Mouse (Mus musculus) G1E (cell line): ENCODE measurements around the gene Coil. TPM values are rescaled to one million over a fixed set of nuclear protein-coding genes. Genes with fewer than 3 reads are reported as not detected.

Experiments used
- ATAC-seq: 2 replicates; pipeline ENCODE4 v1.8.0; 2016; ENCODE audit warnings: mild to moderate bottlenecking; ENCODE audit not compliant: insufficient number of reproducible peaks, poor library complexity, low FRiP score, severe bottlenecking; ENCODE audit errors: extremely low read depth
- DNase-seq: peaks from one replicate; pipeline ENCODE4 v3.0.0; 2012; ENCODE audit warnings: low spot score
- H3K27me3 ChIP-seq: 2 replicates; pipeline ENCODE4 v1.6.1; 2012; ENCODE audit warnings: mild to moderate bottlenecking, low read length, inconsistent platforms; ENCODE audit not compliant: insufficient read depth
- H3K36me3 ChIP-seq: replicated peaks from 2 replicates; pipeline ENCODE3; 2012; ENCODE audit warnings: mild to moderate bottlenecking, inconsistent platforms
- H3K4me1 ChIP-seq: 2 replicates; pipeline ENCODE4 v1.6.1; 2012; ENCODE audit warnings: low read depth, low read length, inconsistent platforms, mixed read lengths; ENCODE audit not compliant: insufficient read depth
- H3K4me3 ChIP-seq: 2 replicates; pipeline ENCODE4 v1.5.1; 2012; ENCODE audit warnings: low read depth, mild to moderate bottlenecking, inconsistent platforms, low read length, moderate library complexity, mixed read lengths
- H3K9me3 ChIP-seq: replicated peaks from 2 replicates; pipeline ENCODE4 v1.6.1; 2012; ENCODE audit warnings: inconsistent platforms
- CTCF ChIP-seq: IDR thresholded peaks from 2 replicates; pipeline ENCODE4 v1.5.1; 2012; ENCODE audit warnings: low read depth, low read length, inconsistent platforms, mixed read lengths
- GATA1 ChIP-seq: IDR thresholded peaks from 2 replicates; pipeline ENCODE4 v1.6.1; 2012; ENCODE audit warnings: borderline replicate concordance, low read length, inconsistent platforms, mixed read lengths
- GATA2 ChIP-seq: IDR thresholded peaks from 2 replicates; pipeline ENCODE4 v1.6.1; 2012; ENCODE audit warnings: low read depth, low read length, inconsistent platforms, borderline replicate concordance
- POLR2AphosphoS5 ChIP-seq: IDR thresholded peaks from 2 replicates; pipeline ENCODE4 v1.6.1; 2012; ENCODE audit warnings: low read depth, low read length, inconsistent platforms; ENCODE audit not compliant: insufficient replicate concordance
- TAL1 ChIP-seq: conservative IDR thresholded peaks from 2 replicates; pipeline ENCODE4 v1.6.1; 2012; ENCODE audit warnings: low read depth, low read length, inconsistent platforms, mixed read lengths
- polyA plus RNA-seq: library from polyadenylated mRNA; stranded (reverse); fragments of >175 nt; gene quantifications from 2 replicates; pipeline ENCODE4 v1.2.3, GENCODE M21; 2012
- total RNA-seq, 2 experiments: library from RNA; stranded (forward) in 1 of 2; stranded (reverse) in 1 of 2; fragments of 200-1000 nt in 1 of 2; fragments of >200 nt in 1 of 2; fragmentation: Nextera tagmentation in 1 of 2; gene quantifications; 2 replicates each; pipeline ENCODE4 v1.2.3; 2014 to 2017

Coil gene
- total RNA-seq (2014; fragmentation: Nextera tagmentation) (6.3 and 6.7 TPM in 2 replicates), total RNA-seq (2017) (13.5 and 14.1 TPM in 2 replicates), polyA plus RNA-seq (12.7 and 13.3 TPM in 2 replicates)

- Histone ChIP-seq H3K4me1 (peaks cover 13% of the 10 kb centered on the region), H3K9me3 (no peaks in the 10 kb centered on the region), H3K4me3 (no peak within 1 kb of the TSS), H3K27me3 (peaks cover 2% of the 10 kb centered on the region), H3K36me3 (peaks cover 3% of the 10 kb centered on the region)
- no peak for DNase-seq
- no peak for TF ChIP-seq GATA2
- TF ChIP-seq TAL1 = no peak
- no peak for TF ChIP-seq GATA1
- no peak for TF ChIP-seq CTCF
- TF ChIP-seq POLR2AphosphoS5 = no peak
- no peak for ATAC-seq
Measured at GRCm38 (mm10) chr11:88970202-88970732, at the start of gene Coil. Coil (plus strand) TSS chr11:88970252.

- ATAC-seq (no peak), DNase-seq (no peak)
- Histone ChIP-seq H3K4me1 (no peaks in the 10 kb centered on the region), H3K4me3 (no peak overlapping the region), H3K9me3 (no peaks in the 10 kb centered on the region), H3K36me3 (peaks cover 2% of the 10 kb centered on the region), H3K27me3 (no peaks in the 10 kb centered on the region)
- no peak for TF ChIP-seq CTCF
- TF ChIP-seq POLR2AphosphoS5 = no peak
- no peak for TF ChIP-seq TAL1
- TF ChIP-seq GATA2 = no peak
- no peak for TF ChIP-seq GATA1
Measured at GRCm38 (mm10) chr11:88926566-88926965, 43.5 kb upstream of the Coil start.

GRCm38 (mm10) chr11:88931692-88932530 lies 38.1 kb upstream of the Coil start:
- no peaks in the 10 kb centered on the region for H3K9me3 ChIP-seq
- no peak overlapping the region for H3K4me3 ChIP-seq
- TF ChIP-seq POLR2AphosphoS5 (no peak), GATA1 (no peak), GATA2 (no peak), CTCF (no peak), TAL1 (no peak)
- ATAC-seq (no peak), DNase-seq (no peak)
- peaks cover 2% of the 10 kb centered on the region for H3K36me3 ChIP-seq
- H3K27me3 ChIP-seq = no peaks in the 10 kb centered on the region
- no peaks in the 10 kb centered on the region for H3K4me1 ChIP-seq

- no peaks in the 10 kb centered on the region for H3K4me1 ChIP-seq
- H3K36me3 ChIP-seq = peaks cover 2% of the 10 kb centered on the region
- TF ChIP-seq POLR2AphosphoS5 = no peak
- no peak for TF ChIP-seq GATA2
- TF ChIP-seq CTCF = no peak
- no peak for TF ChIP-seq GATA1
- no peak for TF ChIP-seq TAL1
- ATAC-seq (no peak), DNase-seq (no peak)
- no peaks in the 10 kb centered on the region for H3K9me3 ChIP-seq
- no peak overlapping the region for H3K4me3 ChIP-seq
- no peaks in the 10 kb centered on the region for H3K27me3 ChIP-seq
Measured at GRCm38 (mm10) chr11:88933030-88933429, 37.0 kb upstream of the Coil start.

GRCm38 (mm10) chr11:88934089-88935000 lies 35.7 kb upstream of the Coil start:
- no peak overlapping the region for H3K4me3 ChIP-seq
- no peaks in the 10 kb centered on the region for H3K4me1 ChIP-seq
- peaks cover 2% of the 10 kb centered on the region for H3K36me3 ChIP-seq
- no peak for ATAC-seq
- no peaks in the 10 kb centered on the region for H3K27me3 ChIP-seq
- no peaks in the 10 kb centered on the region for H3K9me3 ChIP-seq
- no peak for DNase-seq
- TF ChIP-seq GATA2 = no peak
- TF ChIP-seq POLR2AphosphoS5 = no peak
- TF ChIP-seq TAL1 = no peak
- TF ChIP-seq GATA1 = no peak

- Histone ChIP-seq H3K4me1 (no peaks in the 10 kb centered on the region), H3K4me3 (no peak overlapping the region), H3K9me3 (no peaks in the 10 kb centered on the region), H3K27me3 (no peaks in the 10 kb centered on the region), H3K36me3 (no peaks in the 10 kb centered on the region)
- ATAC-seq (no peak), DNase-seq (no peak)
- TF ChIP-seq CTCF (no peak), GATA1 (no peak), TAL1 (no peak), POLR2AphosphoS5 (no peak), GATA2 (no peak)
Measured at GRCm38 (mm10) chr11:88937886-88938285, 32.2 kb upstream of the Coil start.
